9 mouse cellular contexts compared by ENCODE assay signal in the genomic region with DNA sequence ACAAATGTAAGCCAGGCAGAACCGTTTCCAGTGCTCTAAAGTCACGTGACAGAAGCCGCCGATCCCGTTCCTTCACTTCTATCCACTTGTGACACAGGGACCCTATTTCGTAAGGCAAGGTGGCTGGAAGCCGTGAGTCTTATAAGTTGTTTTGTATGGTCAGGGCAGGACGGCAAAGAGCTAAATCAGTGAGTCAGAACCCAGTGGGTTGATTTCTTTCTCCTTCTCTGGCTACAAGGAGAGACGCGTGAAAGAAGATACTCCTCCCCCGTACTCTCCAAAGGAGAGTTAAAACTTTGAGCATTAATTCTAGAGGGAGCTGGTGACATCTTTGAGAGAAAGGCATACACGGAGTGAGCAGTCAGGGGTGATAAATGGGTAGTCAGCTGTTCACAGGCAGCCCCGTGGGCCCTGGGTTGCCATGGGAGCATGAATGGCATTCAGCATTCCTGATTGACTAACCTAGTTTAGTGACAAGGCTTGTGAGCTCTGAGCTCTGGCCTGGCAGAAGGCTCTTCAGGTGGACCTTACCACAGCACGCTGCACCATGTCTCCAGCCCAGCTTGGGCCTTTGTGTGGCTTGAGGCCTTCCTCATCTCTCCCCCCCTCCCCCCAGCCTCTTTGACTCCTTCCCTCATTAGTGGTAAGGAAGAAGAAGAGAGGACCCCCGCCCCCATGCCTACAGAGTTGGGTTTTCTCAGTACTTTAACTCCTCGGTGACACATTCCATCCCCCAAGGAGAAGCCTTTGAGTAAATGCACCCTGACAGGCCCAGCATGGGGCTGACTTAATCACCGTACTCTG.
DNase-seq lines count a peak whose midpoint lies in the region; ATAC-seq lines count a peak whose summit lies in the region.
"Had no signal": no experiment of that assay in that cellular context is flagged by ENCODE, and none has a peak within 500 bp of the region (broad histone marks: within the 10 kb centered on the region; RNA-seq: fewer than 3 reads in every experiment).

No protein-coding gene starts in this region.

- H3K9me3 ChIP-seq in embryonic facial prominence, embryonic 11.5 days (replicated peaks; ENCODE audit: control insufficient read depth, low read length): no peaks in the 10 kb centered on the region
- H3K9me3 ChIP-seq in stomach, embryonic 15.5 days: no peaks in the 10 kb centered on the region

- peak overlapping the region; percentile 25 for H3K9ac ChIP-seq in embryonic facial prominence, embryonic 11.5 days (replicated peaks; ENCODE audit: low read length)
- no peak overlapping the region for H3K9ac ChIP-seq in stomach, embryonic 15.5 days

- peak overlapping the region; percentile 45 for H3K4me2 ChIP-seq in embryonic facial prominence, embryonic 11.5 days (ENCODE audit: low read depth, low read length)
- peak overlapping the region; percentile 44 for H3K4me2 ChIP-seq in stomach, embryonic 15.5 days

- WGBS in embryonic facial prominence, embryonic 11.5 days: 2% methylated on average over 17 of the region's 17 CpGs
- 46% methylated on average over 17 of the region's 17 CpGs for WGBS in macrophage (ENCODE audit: missing documents)
- WGBS in stomach, embryonic 15.5 days: 10% methylated on average over 17 of the region's 17 CpGs

- DNase-seq in right cerebral cortex, adult 2 months (ENCODE audit: low spot score in 2 of 2): peak; percentile 50 to 54
- DNase-seq in right cerebral cortex, postnatal 14 days: no peak
- DNase-seq in embryonic facial prominence, embryonic 11.5 days (ENCODE audit: low spot score): peak; percentile 72
- DNase-seq in heart, postnatal 4 days: peak; percentile 48
- peak; percentile 60 for DNase-seq in layer of hippocampus, adult 9-11 months
- no peak for DNase-seq in thymus, adult 18-20 months

- no peak overlapping the region; the same call in 1 of the 2 replicates for H3K27ac ChIP-seq in embryonic facial prominence, embryonic 11.5 days (replicated peaks; ENCODE audit: low read depth, low read length)
- H3K27ac ChIP-seq in macrophage: 0 out of 2 replicates have a peak overlapping the region, but pooled peaks have one; percentile 0
- peak overlapping the region; percentile 63; the same call in 1 of the 2 replicates for H3K27ac ChIP-seq in stomach, embryonic 15.5 days

- no peaks in the 10 kb centered on the region for H3K27me3 ChIP-seq in embryonic facial prominence, embryonic 11.5 days (ENCODE audit: control insufficient read depth, insufficient read depth, low read length)
- H3K27me3 ChIP-seq in stomach, embryonic 15.5 days (replicated peaks): no peaks in the 10 kb centered on the region

- H3K4me1 ChIP-seq in embryonic facial prominence, embryonic 11.5 days (ENCODE audit: control insufficient read depth, insufficient read depth, low read length): no peaks in the 10 kb centered on the region; the same call in 1 of the 2 replicates
- peaks cover 34% of the 10 kb centered on the region for H3K4me1 ChIP-seq in stomach, embryonic 15.5 days

- peaks cover 100% of the 10 kb centered on the region for H3K79me2 ChIP-seq in macrophage (ENCODE audit: inconsistent target)

- 0 out of 2 replicates have a peak overlapping the region, but pooled peaks have one; percentile 9 for H3K4me3 ChIP-seq in embryonic facial prominence, embryonic 11.5 days (ENCODE audit: low read depth, low read length)
- H3K4me3 ChIP-seq in macrophage (ENCODE audit: inconsistent target): no peak overlapping the region
- H3K4me3 ChIP-seq in stomach, embryonic 15.5 days (replicated peaks): peak overlapping the region; percentile 12
- H3K4me3 ChIP-seq: erythroblast, embryonic 14.5 days had no signal

- ATAC-seq in embryonic facial prominence, embryonic 11.5 days (replicated peaks; ENCODE audit: insufficient number of reproducible peaks, low FRiP score, low TSS enrichment, low read depth): peak; percentile 75
- peak; percentile 35; the same call in 1 of the 2 replicates for ATAC-seq in stomach, embryonic 15.5 days (ENCODE audit: insufficient read depth, low FRiP score, low read depth)

- H3K36me3 ChIP-seq in embryonic facial prominence, embryonic 11.5 days (replicated peaks; ENCODE audit: control insufficient read depth, insufficient read depth, low read depth, low read length): no peaks in the 10 kb centered on the region
- H3K36me3 ChIP-seq in macrophage (ENCODE audit: inconsistent target): peaks cover 14% of the 10 kb centered on the region
- H3K36me3 ChIP-seq in stomach, embryonic 15.5 days: no peaks in the 10 kb centered on the region; the same call in 1 of the 2 replicates

Comparison
In these comparisons a context has a peak if more than half of its experiments do, and no peak if none do; other contexts are left out.
1. DNase-seq: peak in right cerebral cortex, adult 2 months (2 of 2), embryonic facial prominence, embryonic 11.5 days (single experiment), heart, postnatal 4 days (single experiment) and layer of hippocampus, adult 9-11 months (single experiment); none in right cerebral cortex, postnatal 14 days (single experiment) and thymus, adult 18-20 months (0 of 2).